Mouse (Mus musculus): Measurements from ENCODE around the gene E430018J23Rik. TPM values are rescaled to one million over a fixed set of nuclear protein-coding genes. Genes with fewer than 3 reads are reported as not detected.
"Not testable (repeated sequence)": the region's sequence is repeated elsewhere in the genome, so short reads cannot be mapped to it uniquely, and the experiment has no call there.

E430018J23Rik gene
- polyA plus RNA-seq, 1 experiment: 4.3 TPM

- peaks cover 6% of the 10 kb centered on the region; the same call in 1 of the 2 replicates for H3K4me1 ChIP-seq (ENCODE audit: control insufficient read depth, insufficient read depth, insufficient read length)
- peak overlapping the region; percentile 60 for H3K27ac ChIP-seq (ENCODE audit: insufficient read depth, low read length)
- DNase-seq (ENCODE audit: low read depth in 1 of 2, low spot score in 2 of 2): no peak
- WGBS: 2% methylated on average over 7 of the region's 7 CpGs
- H3K27me3 ChIP-seq (ENCODE audit: control insufficient read depth, insufficient read depth, low read length): no peaks in the 10 kb centered on the region
- H3K36me3 ChIP-seq (ENCODE audit: control insufficient read depth, insufficient read depth, low read length): 0 out of 2 replicates have a peak, but pooled peaks cover 2% of the 10 kb centered on the region
- H3K4me3 ChIP-seq (ENCODE audit: extremely low read depth, insufficient read depth, insufficient read length): peak overlapping the region; percentile 71
- TF ChIP-seq CTCF (IDR thresholded peaks at IDR 0.05; ENCODE audit: extremely low read depth, insufficient read depth, insufficient read length, insufficient replicate concordance) (no peak), POLR2A (IDR thresholded peaks at IDR 0.05; ENCODE audit: low read depth, low read length) (no peak)
Observed at GRCm38 (mm10) chr7:127393944-127394333, 510 bp upstream of the E430018J23Rik start.

- TF ChIP-seq CTCF (IDR thresholded peaks at IDR 0.05; ENCODE audit: extremely low read depth, insufficient read depth, insufficient read length, insufficient replicate concordance) (no peak), POLR2A (IDR thresholded peaks at IDR 0.05; ENCODE audit: low read depth, low read length) (no peak)
- no peak for DNase-seq (ENCODE audit: low read depth in 1 of 2, low spot score in 2 of 2)
- Histone ChIP-seq H3K4me1 (ENCODE audit: control insufficient read depth, insufficient read depth, insufficient read length) (peaks cover 6% of the 10 kb centered on the region; the same call in 1 of the 2 replicates), H3K36me3 (ENCODE audit: control insufficient read depth, insufficient read depth, low read length) (0 out of 2 replicates have a peak, but pooled peaks cover 2% of the 10 kb centered on the region), H3K27me3 (ENCODE audit: control insufficient read depth, insufficient read depth, low read length) (no peaks in the 10 kb centered on the region), H3K27ac (ENCODE audit: insufficient read depth, low read length) (no peak overlapping the region), H3K4me3 (ENCODE audit: extremely low read depth, insufficient read depth, insufficient read length) (no peak overlapping the region)
- WGBS: 78% methylated on average over 8 of the region's 8 CpGs
Observed at GRCm38 (mm10) chr7:127392251-127392824, 1.1 kb downstream of the E430018J23Rik start.

GRCm38 (mm10) chr7:127391538-127391937, 1.9 kb downstream of the E430018J23Rik start:
- Histone ChIP-seq H3K4me1 (ENCODE audit: control insufficient read depth, insufficient read depth, insufficient read length) (peaks cover 6% of the 10 kb centered on the region; the same call in 1 of the 2 replicates), H3K36me3 (ENCODE audit: control insufficient read depth, insufficient read depth, low read length) (0 out of 2 replicates have a peak, but pooled peaks cover 2% of the 10 kb centered on the region), H3K4me3 (ENCODE audit: extremely low read depth, insufficient read depth, insufficient read length) (no peak overlapping the region), H3K27ac (ENCODE audit: insufficient read depth, low read length) (no peak overlapping the region), H3K27me3 (ENCODE audit: control insufficient read depth, insufficient read depth, low read length) (no peaks in the 10 kb centered on the region)
- TF ChIP-seq CTCF (IDR thresholded peaks at IDR 0.05; ENCODE audit: extremely low read depth, insufficient read depth, insufficient read length, insufficient replicate concordance): no peak
- no peak for TF ChIP-seq POLR2A (IDR thresholded peaks at IDR 0.05; ENCODE audit: low read depth, low read length)
- 94% methylated on average over 16 of the region's 16 CpGs for WGBS
- DNase-seq (ENCODE audit: low read depth in 1 of 2, low spot score in 2 of 2): no peak

- no peaks in the 10 kb centered on the region for H3K27me3 ChIP-seq (ENCODE audit: control insufficient read depth, insufficient read depth, low read length)
- H3K4me3 ChIP-seq (ENCODE audit: extremely low read depth, insufficient read depth, insufficient read length): no peak overlapping the region
- WGBS: 89% methylated on average over 7 of the region's 7 CpGs
- H3K4me1 ChIP-seq (ENCODE audit: control insufficient read depth, insufficient read depth, insufficient read length): peaks cover 6% of the 10 kb centered on the region; the same call in 1 of the 2 replicates
- H3K27ac ChIP-seq (ENCODE audit: insufficient read depth, low read length): no peak overlapping the region
- TF ChIP-seq POLR2A (IDR thresholded peaks at IDR 0.05; ENCODE audit: low read depth, low read length) (no peak), CTCF (IDR thresholded peaks at IDR 0.05; ENCODE audit: extremely low read depth, insufficient read depth, insufficient read length, insufficient replicate concordance) (no peak)
- 0 out of 2 replicates have a peak, but pooled peaks cover 2% of the 10 kb centered on the region for H3K36me3 ChIP-seq (ENCODE audit: control insufficient read depth, insufficient read depth, low read length)
- no peak for DNase-seq (ENCODE audit: low read depth in 1 of 2, low spot score in 2 of 2)
Observed at GRCm38 (mm10) chr7:127390306-127390705, 3.1 kb downstream of the E430018J23Rik start.

- H3K27me3 ChIP-seq (ENCODE audit: control insufficient read depth, insufficient read depth, low read length); H3K4me1 ChIP-seq (ENCODE audit: control insufficient read depth, insufficient read depth, insufficient read length); DNase-seq (ENCODE audit: low read depth in 1 of 2, low spot score in 2 of 2); H3K4me3 ChIP-seq (ENCODE audit: extremely low read depth, insufficient read depth, insufficient read length); H3K27ac ChIP-seq (ENCODE audit: insufficient read depth, low read length); H3K36me3 ChIP-seq (ENCODE audit: control insufficient read depth, insufficient read depth, low read length): not testable (repeated sequence)
Observed at GRCm38 (mm10) chr7:127388201-127388600, 5.2 kb downstream of the E430018J23Rik start.

- H3K36me3 ChIP-seq (ENCODE audit: control insufficient read depth, insufficient read depth, low read length): peaks cover 6% of the 10 kb centered on the region; the same call in 1 of the 2 replicates
- DNase-seq (ENCODE audit: low read depth in 1 of 2, low spot score in 2 of 2): peak; percentile 87 to 93
- no peaks in the 10 kb centered on the region for H3K27me3 ChIP-seq (ENCODE audit: control insufficient read depth, insufficient read depth, low read length)
- TF ChIP-seq POLR2A (IDR thresholded peaks at IDR 0.05; ENCODE audit: low read depth, low read length) (no peak), CTCF (IDR thresholded peaks at IDR 0.05; ENCODE audit: extremely low read depth, insufficient read depth, insufficient read length, insufficient replicate concordance) (no peak)
- peak within 1 kb of the TSS; percentile 65 for H3K27ac ChIP-seq (ENCODE audit: insufficient read depth, low read length)
- H3K4me3 ChIP-seq (ENCODE audit: extremely low read depth, insufficient read depth, insufficient read length): peak within 1 kb of the TSS; percentile 86
- no peaks in the 10 kb centered on the region for H3K4me1 ChIP-seq (ENCODE audit: control insufficient read depth, insufficient read depth, insufficient read length)
- WGBS: 9% methylated on average over 38 of the region's 38 CpGs
Observed at GRCm38 (mm10) chr7:127386641-127387392, 6.6 kb downstream of the E430018J23Rik start, which contains the start of gene 9130019O22Rik. Gene 9130019O22Rik (minus strand): TSS chr7:127387166.

GRCm38 (mm10) chr7:127385560-127385959, 7.9 kb downstream of the E430018J23Rik start:
- DNase-seq (ENCODE audit: low read depth in 1 of 2, low spot score in 2 of 2); H3K36me3 ChIP-seq (ENCODE audit: control insufficient read depth, insufficient read depth, low read length); H3K4me1 ChIP-seq (ENCODE audit: control insufficient read depth, insufficient read depth, insufficient read length); H3K4me3 ChIP-seq (ENCODE audit: extremely low read depth, insufficient read depth, insufficient read length); H3K27ac ChIP-seq (ENCODE audit: insufficient read depth, low read length); H3K27me3 ChIP-seq (ENCODE audit: control insufficient read depth, insufficient read depth, low read length): not testable (repeated sequence)
- WGBS: 96% methylated on average over 4 of the region's 4 CpGs
